Mouse (Mus musculus) CD4-positive naive resting alpha-beta T cell, adult 76 days (primary cell): ENCODE results near the gene Lrrc42. TPM values are rescaled to one million over a fixed set of nuclear protein-coding genes. Genes with fewer than 3 reads are reported as not detected.

Source experiments
- total RNA-seq: library from RNA; stranded (reverse); gene quantifications from one replicate; pipeline ENCODE4 v1.2.4, GENCODE M21; 2023

Lrrc42 gene
- 43.9 TPM for total RNA-seq

GRCm38 (mm10) chr4:107253125-107254091 is at the start of gene Lrrc42, which contains the start of gene Hspb11:
Lrrc42 (minus strand) TSS chr4:107253532.
Hspb11 (plus strand) TSS chr4:107253593.

GRCm38 (mm10) chr4:107208880-107209279 is 44.5 kb downstream of the Lrrc42 start, which contains the start of gene Ldlrad1:
Ldlrad1 (plus strand) TSS chr4:107209180.

Other genes with a start within 250 kb of the Lrrc42 start
- 71.0 TPM for gene Mrpl37, start 186.7 kb downstream of the Lrrc42 start, total RNA-seq
- gene Cyb5rl, start 186.5 kb downstream of the Lrrc42 start, total RNA-seq, result 13.8 TPM
- not detected for gene Cdcp2, start 156.6 kb downstream of the Lrrc42 start, total RNA-seq
- 120 TPM for gene Tmem59, start 75.1 kb downstream of the Lrrc42 start, total RNA-seq
- 38.0 TPM for gene Tceanc2, start 74.4 kb downstream of the Lrrc42 start, total RNA-seq
- gene Ldlrad1, start 44.4 kb downstream of the Lrrc42 start, total RNA-seq, result 0.53 TPM
- 24.9 TPM for gene Hspb11, start 61 bp upstream of the Lrrc42 start, total RNA-seq
- gene Dio1, start 53.6 kb upstream of the Lrrc42 start, total RNA-seq, result not detected
- gene Yipf1, start 60.8 kb upstream of the Lrrc42 start, total RNA-seq, result 37.3 TPM
- gene Ndc1, start 114.3 kb upstream of the Lrrc42 start, total RNA-seq, result 9.5 TPM
- 1.2 TPM for gene Glis1, start 181.1 kb upstream of the Lrrc42 start, total RNA-seq